Mouse (Mus musculus) intestine, embryonic 14.5 days (tissue): Measurements from ENCODE around the gene Eapp. TPM values are rescaled to one million over a fixed set of nuclear protein-coding genes. Genes with fewer than 3 reads are reported as not detected.

ENCODE experiments used
- ATAC-seq: fragments of 200-750 bp; cut with Nextera tagmentation; replicated peaks from 2 replicates; pipeline ENCODE4 v1.8.0; 2017; ENCODE audit warnings: low read depth, moderate number of reproducible peaks, moderate TSS enrichment, moderate library complexity; ENCODE audit not compliant: low FRiP score, low TSS enrichment
- DNase-seq: peaks from one replicate; pipeline ENCODE4 v3.0.0-alpha.2; 2018; ENCODE audit warnings: low spot score
- H3K27ac ChIP-seq: fragments of 300-500 bp; sonication (generic); 2 replicates; pipeline ENCODE4 v1.5.1; 2014; ENCODE audit warnings: low read depth, mild to moderate bottlenecking, control low read depth
- H3K27me3 ChIP-seq: fragments of 300-500 bp; sonication (generic); replicated peaks from 2 replicates; pipeline ENCODE4 v1.6.1; 2014; ENCODE audit warnings: low read length, control low read depth; ENCODE audit not compliant: control insufficient read depth, insufficient read depth
- H3K36me3 ChIP-seq: fragments of 300-500 bp; sonication (generic); 2 replicates; pipeline ENCODE4 v1.6.1; 2014; ENCODE audit warnings: low read length, control low read depth; ENCODE audit not compliant: control insufficient read depth, insufficient read depth
- H3K4me1 ChIP-seq: fragments of 300-500 bp; sonication (generic); replicated peaks from 2 replicates; pipeline ENCODE4 v1.6.1; 2014; ENCODE audit warnings: low read length, control low read depth, mixed read lengths; ENCODE audit not compliant: control insufficient read depth, insufficient read depth
- H3K4me2 ChIP-seq: fragments of 300-500 bp; sonication (generic); 2 replicates; pipeline ENCODE4 v1.6.1; 2014; ENCODE audit warnings: low read length
- H3K4me3 ChIP-seq: fragments of 300-500 bp; sonication (generic); 2 replicates; pipeline ENCODE4 v1.5.1; 2014; ENCODE audit warnings: low read depth, low read length, control low read depth, mixed read lengths
- H3K9ac ChIP-seq: fragments of 300-500 bp; sonication (generic); 2 replicates; pipeline ENCODE4 v1.6.1; 2014; ENCODE audit warnings: mild to moderate bottlenecking, low read length
- H3K9me3 ChIP-seq: fragments of 300-500 bp; sonication (generic); 2 replicates; pipeline ENCODE4 v1.6.1; 2016; ENCODE audit warnings: low read length, control low read depth; ENCODE audit not compliant: control insufficient read depth
- WGBS: fragments of 180-500 bp; shearing (Covaris S2); extraction: QIAGEN DNeasy Blood & Tissue Kit; methylation state at CpG from one replicate; pipeline ENCODE4 v1.1.7; 2014; 5-methylcytosine and 5-hydroxymethylcytosine counted together
- microRNA counts: library from miRNA; unstranded; fragments of <30 nt; microRNA quantifications from one replicate; lab custom pipeline; 2016
- microRNA-seq: library from miRNA; unstranded; fragments of <30 nt; microRNA quantifications from one replicate; pipeline ENCODE4, GENCODE M21; 2016
- polyA plus RNA-seq: library from polyadenylated mRNA; unstranded; fragments of >200 nt; fragmentation: Nextera tagmentation; extraction: Ambion mirVana; gene quantifications from 2 replicates; pipeline ENCODE4 v1.2.1, GENCODE M21; 2014

The Eapp gene
- polyA plus RNA-seq, 1 experiment from 2014 or later, result 59.2 TPM

- Histone ChIP-seq H3K36me3 (no peaks in the 10 kb centered on the region), H3K9ac (no peak overlapping the region), H3K9me3 (no peaks in the 10 kb centered on the region), H3K4me3 (no peak overlapping the region), H3K4me1 (no peaks in the 10 kb centered on the region), H3K4me2 (no peak overlapping the region), H3K27me3 (no peaks in the 10 kb centered on the region), H3K27ac (no peak overlapping the region)
- DNase-seq (no peak), ATAC-seq (no peak)
- 90% methylated on average over 2 of the region's 2 CpGs for WGBS
These were observed 63.6 kb downstream of the Eapp start for GRCm38 (mm10) chr12:54632141-54632540.

DNA sequence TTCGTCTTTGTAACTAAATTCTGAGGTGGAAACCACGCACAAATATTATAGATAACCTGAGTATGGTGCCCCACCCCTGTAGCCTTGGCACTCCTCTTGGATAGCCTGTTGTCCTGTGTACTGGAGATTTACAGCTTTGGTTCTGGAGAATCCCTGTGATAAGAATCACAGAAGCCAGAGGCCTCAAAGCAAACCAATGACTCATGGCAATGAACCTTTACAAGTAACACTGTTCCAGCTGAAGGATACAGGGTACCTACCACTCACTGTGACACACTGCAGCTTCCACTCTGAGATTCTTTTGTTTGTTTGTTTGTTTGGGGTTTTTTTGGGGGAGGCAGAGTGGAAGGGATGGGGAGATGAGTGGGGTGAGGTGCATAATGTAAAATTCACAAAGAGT, 73.8 kb downstream of the Eapp start:
- H3K4me1 ChIP-seq, result no peaks in the 10 kb centered on the region
- DNase-seq (no peak), ATAC-seq (no peak)
- no peaks in the 10 kb centered on the region for H3K9me3 ChIP-seq
- no peak overlapping the region for H3K4me3 ChIP-seq
- 90% methylated on average over 2 of the region's 2 CpGs for WGBS
- no peaks in the 10 kb centered on the region for H3K36me3 ChIP-seq
- H3K9ac ChIP-seq, result no peak overlapping the region
- no peaks in the 10 kb centered on the region for H3K27me3 ChIP-seq
- no peak overlapping the region for H3K4me2 ChIP-seq
- H3K27ac ChIP-seq, result no peak overlapping the region

MicroRNAs encoded within 50 kb of the gene (microRNA counts, 519-probe panel; counts per million panel counts)
- not detected for microRNA mmu-miR-1892 (lab: Ali Mortazavi, UCI)

Small RNAs within 50 kb of the gene (microRNA-seq; reads per million reads assigned to microRNA genes)
- not detected for gene Mir1892

Other genes with a start within 250 kb of the Eapp start
- gene Sptssa, start 39.3 kb downstream of the Eapp start, polyA plus RNA-seq, result 216 and 224 TPM in 2 replicates
- 178 and 189 TPM in 2 replicates for gene Snx6, start 99.8 kb upstream of the Eapp start, polyA plus RNA-seq
- 205 and 231 TPM in 2 replicates for gene Cfl2, start 167.0 kb upstream of the Eapp start, polyA plus RNA-seq